Mouse (Mus musculus) embryonic facial prominence, embryonic 15.5 days (tissue): Measurements from ENCODE around the gene Adamts20. TPM values are rescaled to one million over a fixed set of nuclear protein-coding genes. Genes with fewer than 3 reads are reported as not detected.
A peak's percentile ranks its signal among the peaks of the same experiment; 100 is the strongest.

Experiments used
- ATAC-seq: fragments of 200-750 bp; cut with Nextera tagmentation; 2 replicates; pipeline ENCODE4 v1.8.0; 2017; ENCODE audit warnings: low read depth, moderate TSS enrichment; ENCODE audit not compliant: insufficient number of reproducible peaks, low FRiP score, low TSS enrichment
- H3K27ac ChIP-seq: fragments of 300-500 bp; sonication (generic); replicated peaks from 2 replicates; pipeline ENCODE4 v1.5.1; 2015; ENCODE audit warnings: mild to moderate bottlenecking, inconsistent platforms
- H3K27me3 ChIP-seq: fragments of 300-500 bp; sonication (generic); 2 replicates; pipeline ENCODE4 v1.6.1; 2015; ENCODE audit warnings: inconsistent platforms
- H3K36me3 ChIP-seq: fragments of 300-500 bp; sonication (generic); 2 replicates; pipeline ENCODE4 v1.6.1; 2015; ENCODE audit warnings: mild to moderate bottlenecking, inconsistent platforms
- H3K4me1 ChIP-seq: fragments of 300-500 bp; sonication (generic); 2 replicates; pipeline ENCODE4 v1.6.1; 2015; ENCODE audit warnings: inconsistent platforms
- H3K4me2 ChIP-seq: fragments of 300-500 bp; sonication (generic); replicated peaks from 2 replicates; pipeline ENCODE4 v1.6.1; 2015; ENCODE audit warnings: mild to moderate bottlenecking, inconsistent platforms
- H3K4me3 ChIP-seq: fragments of 300-500 bp; sonication (generic); replicated peaks from 2 replicates; pipeline ENCODE4 v1.5.1; 2015; ENCODE audit warnings: mild to moderate bottlenecking, inconsistent platforms
- H3K9ac ChIP-seq: fragments of 300-500 bp; sonication (generic); 2 replicates; pipeline ENCODE4 v1.6.1; 2015; ENCODE audit warnings: inconsistent platforms
- H3K9me3 ChIP-seq: fragments of 300-500 bp; sonication (generic); replicated peaks from 2 replicates; pipeline ENCODE4 v1.6.1; 2016; ENCODE audit warnings: inconsistent platforms
- WGBS: fragments of 180-500 bp; shearing (Covaris S2); methylation state at CpG from one replicate; pipeline ENCODE4 v1.1.7; 2015; 5-methylcytosine and 5-hydroxymethylcytosine counted together
- polyA plus RNA-seq: library from polyadenylated mRNA; unstranded; fragments of >200 nt; fragmentation: Nextera tagmentation; extraction: Ambion mirVana; gene quantifications from 2 replicates; pipeline ENCODE4 v1.2.1, GENCODE M21; 2015

Gene Adamts20
- polyA plus RNA-seq, 1 experiment from 2014 or later, result 8.7 TPM

DNA sequence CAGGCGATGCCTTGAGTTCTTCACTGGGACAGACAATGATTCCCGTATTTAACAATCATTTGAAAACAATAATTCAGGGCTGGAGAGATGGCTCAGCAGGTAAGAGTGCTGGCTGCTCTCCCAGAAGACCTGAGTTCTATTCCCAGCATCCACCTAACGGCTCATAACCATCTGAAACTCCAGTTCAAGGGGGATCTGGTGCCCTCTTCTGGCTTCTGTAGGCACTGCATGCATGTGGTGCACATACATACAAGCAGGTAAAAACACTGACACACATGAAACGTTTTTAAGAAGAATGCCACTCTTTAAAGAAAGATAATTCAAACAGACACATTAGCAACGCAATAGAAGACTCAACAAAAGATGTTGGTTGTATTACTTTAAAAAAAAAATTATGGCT is 120.9 kb downstream of the Adamts20 start:
- Histone ChIP-seq H3K9ac (no peak overlapping the region), H3K4me2 (no peak overlapping the region), H3K27ac (no peak overlapping the region), H3K4me1 (no peaks in the 10 kb centered on the region), H3K36me3 (peaks cover 20% of the 10 kb centered on the region; the same call in 1 of the 2 replicates), H3K4me3 (no peak overlapping the region), H3K27me3 (no peaks in the 10 kb centered on the region), H3K9me3 (no peaks in the 10 kb centered on the region)
- 93% methylated on average over 5 of the region's 5 CpGs for WGBS
- no peak for ATAC-seq

DNA sequence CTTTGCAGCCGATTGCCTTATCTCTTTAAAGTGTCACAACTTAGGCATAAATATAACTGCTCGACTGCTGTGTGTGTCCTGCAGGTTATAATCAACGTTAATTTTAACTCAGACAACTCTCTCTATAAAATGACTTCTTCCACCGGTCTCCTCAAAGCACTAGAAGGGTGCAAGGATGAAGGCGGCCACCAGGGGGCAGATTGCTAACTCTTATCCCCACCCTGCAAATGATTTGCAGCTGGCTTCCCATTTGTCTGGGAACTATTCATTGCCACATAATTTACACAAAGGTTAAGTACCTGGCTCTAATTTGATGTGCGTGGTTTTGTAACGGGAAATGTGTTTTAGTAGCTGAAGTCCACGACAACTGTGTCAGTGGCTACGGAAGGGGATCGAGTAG is 122.9 kb downstream of the Adamts20 start:
- peaks cover 20% of the 10 kb centered on the region; the same call in 1 of the 2 replicates for H3K36me3 ChIP-seq
- WGBS, result 42% methylated on average over 10 of the region's 10 CpGs
- H3K27ac ChIP-seq, result no peak overlapping the region
- no peak overlapping the region for H3K4me2 ChIP-seq
- ATAC-seq, result no peak
- H3K4me1 ChIP-seq, result no peaks in the 10 kb centered on the region
- H3K9ac ChIP-seq, result no peak overlapping the region
- no peaks in the 10 kb centered on the region for H3K27me3 ChIP-seq
- H3K9me3 ChIP-seq, result no peaks in the 10 kb centered on the region
- H3K4me3 ChIP-seq, result no peak overlapping the region

DNA sequence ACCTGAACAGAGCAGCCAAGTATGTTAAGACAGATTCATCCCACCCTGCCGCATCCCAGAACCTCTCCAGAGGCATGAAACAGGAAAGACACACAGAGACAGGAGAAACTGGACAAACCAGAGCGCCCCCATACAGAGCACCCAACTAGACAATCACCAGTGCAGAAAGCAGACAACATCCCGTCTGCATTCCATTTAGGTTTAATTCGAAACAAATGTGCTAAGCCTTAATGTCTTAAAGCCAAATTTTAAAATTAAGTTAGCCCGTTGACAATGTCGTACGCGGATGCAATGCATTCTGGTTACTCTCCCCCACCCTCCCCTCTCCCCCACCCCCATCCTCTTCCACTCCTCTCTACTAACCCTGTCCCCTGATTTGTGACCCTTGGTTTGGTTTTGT is 126.2 kb downstream of the Adamts20 start:
- H3K27me3 ChIP-seq, result no peaks in the 10 kb centered on the region
- no peak overlapping the region for H3K9ac ChIP-seq
- no peaks in the 10 kb centered on the region for H3K4me1 ChIP-seq
- H3K4me3 ChIP-seq, result no peak overlapping the region
- 42% methylated on average over 8 of the region's 8 CpGs for WGBS
- H3K4me2 ChIP-seq, result peak overlapping the region; percentile 24; the same call in 1 of the 2 replicates
- peak; percentile 24; the same call in 1 of the 2 replicates for ATAC-seq
- H3K9me3 ChIP-seq, result no peaks in the 10 kb centered on the region
- H3K27ac ChIP-seq, result no peak overlapping the region
- H3K36me3 ChIP-seq, result 0 out of 2 replicates have a peak, but pooled peaks cover 3% of the 10 kb centered on the region

DNA sequence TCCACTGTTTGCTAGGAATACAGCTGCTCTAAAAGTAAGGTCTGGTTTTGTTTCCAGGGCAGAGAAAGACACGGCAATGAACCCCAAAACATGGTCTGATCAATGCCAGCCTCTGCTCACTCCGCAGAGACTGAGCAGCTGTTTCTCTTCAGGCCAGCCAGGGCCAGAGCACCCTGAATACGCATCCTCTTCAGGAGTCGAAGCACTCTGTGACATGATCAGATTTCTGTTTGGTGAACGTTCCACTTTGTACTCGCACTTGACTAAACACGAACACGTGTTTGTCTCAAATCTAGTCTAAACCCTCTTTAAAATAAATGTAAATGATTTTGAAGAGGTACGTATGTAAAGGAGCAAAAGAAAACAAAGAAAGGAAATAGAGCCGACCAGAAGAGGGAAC is 130.6 kb downstream of the Adamts20 start:
- ATAC-seq, result no peak
- no peak overlapping the region for H3K27ac ChIP-seq
- no peak overlapping the region for H3K9ac ChIP-seq
- WGBS, result 29% methylated on average over 10 of the region's 10 CpGs
- H3K4me3 ChIP-seq, result no peak overlapping the region
- no peak overlapping the region for H3K4me2 ChIP-seq
- H3K4me1 ChIP-seq, result no peaks in the 10 kb centered on the region
- H3K36me3 ChIP-seq, result no peaks in the 10 kb centered on the region
- H3K27me3 ChIP-seq, result no peaks in the 10 kb centered on the region
- H3K9me3 ChIP-seq, result no peaks in the 10 kb centered on the region

DNA sequence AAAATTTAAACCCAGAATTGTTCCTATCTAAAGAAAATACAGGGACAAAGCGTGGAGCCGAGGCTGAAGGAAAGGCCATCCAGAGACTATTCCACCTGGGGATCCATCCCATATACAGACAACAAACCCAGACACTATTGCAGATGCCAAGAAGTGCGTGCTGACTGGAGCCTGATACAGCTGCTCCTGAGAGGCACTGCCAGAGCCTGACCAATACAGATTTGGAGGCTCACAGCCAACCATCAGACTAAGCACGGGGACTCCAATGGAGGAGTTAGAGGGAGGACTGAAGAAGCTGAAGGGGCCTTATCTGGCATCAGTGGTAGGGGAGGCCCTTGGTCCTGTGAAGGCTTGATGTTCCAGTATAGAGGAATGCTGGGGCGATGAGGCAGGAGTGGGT is 138.6 kb downstream of the Adamts20 start:
- Histone ChIP-seq H3K4me3 (no peak overlapping the region), H3K4me2 (no peak overlapping the region), H3K27me3 (no peaks in the 10 kb centered on the region), H3K27ac (no peak overlapping the region), H3K9me3 (no peaks in the 10 kb centered on the region), H3K36me3 (peaks cover 5% of the 10 kb centered on the region; the same call in 1 of the 2 replicates), H3K9ac (no peak overlapping the region), H3K4me1 (0 out of 2 replicates have a peak, but pooled peaks cover 8% of the 10 kb centered on the region)
- 81% methylated on average over 5 of the region's 5 CpGs for WGBS
- no peak for ATAC-seq

DNA sequence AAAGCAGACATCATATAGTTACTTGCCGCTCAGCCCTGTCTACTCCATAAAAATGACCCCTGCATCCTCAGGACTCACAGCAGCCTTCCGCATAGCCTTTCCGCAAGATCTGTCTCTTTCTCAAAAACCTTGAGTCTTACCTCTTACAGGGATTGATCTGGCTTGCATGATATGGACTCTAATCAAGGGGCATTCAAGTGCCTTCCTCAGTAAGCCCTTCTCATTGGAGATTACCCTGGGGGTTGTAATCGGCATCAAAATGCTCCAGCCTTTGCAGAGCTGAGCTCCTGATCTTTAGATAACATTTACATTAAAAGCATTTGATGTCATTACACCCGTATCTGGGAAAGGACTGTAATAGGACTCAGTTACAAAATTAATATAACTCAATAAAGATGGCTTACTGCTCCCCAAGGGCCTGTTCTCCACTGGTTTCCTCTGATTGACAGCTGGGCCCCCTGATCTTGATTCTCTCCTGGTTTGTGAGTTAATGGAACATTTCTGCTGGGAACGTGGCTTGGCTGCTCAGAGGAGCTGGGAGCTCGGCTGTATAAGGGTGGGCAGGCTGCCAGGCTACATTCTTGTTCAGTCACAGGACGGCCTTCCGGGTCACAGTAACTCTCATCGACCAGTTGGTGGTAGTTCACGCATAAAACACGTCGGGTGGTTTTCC is 139.6 kb downstream of the Adamts20 start:
- H3K9ac ChIP-seq, result no peak overlapping the region
- no peaks in the 10 kb centered on the region for H3K27me3 ChIP-seq
- no peak for ATAC-seq
- peaks cover 5% of the 10 kb centered on the region; the same call in 1 of the 2 replicates for H3K36me3 ChIP-seq
- no peaks in the 10 kb centered on the region for H3K9me3 ChIP-seq
- 0 out of 2 replicates have a peak, but pooled peaks cover 8% of the 10 kb centered on the region for H3K4me1 ChIP-seq
- H3K4me3 ChIP-seq, result no peak overlapping the region
- no peak overlapping the region for H3K4me2 ChIP-seq
- no peak overlapping the region; the same call in 1 of the 2 replicates for H3K27ac ChIP-seq
- 36% methylated on average over 13 of the region's 13 CpGs for WGBS

DNA sequence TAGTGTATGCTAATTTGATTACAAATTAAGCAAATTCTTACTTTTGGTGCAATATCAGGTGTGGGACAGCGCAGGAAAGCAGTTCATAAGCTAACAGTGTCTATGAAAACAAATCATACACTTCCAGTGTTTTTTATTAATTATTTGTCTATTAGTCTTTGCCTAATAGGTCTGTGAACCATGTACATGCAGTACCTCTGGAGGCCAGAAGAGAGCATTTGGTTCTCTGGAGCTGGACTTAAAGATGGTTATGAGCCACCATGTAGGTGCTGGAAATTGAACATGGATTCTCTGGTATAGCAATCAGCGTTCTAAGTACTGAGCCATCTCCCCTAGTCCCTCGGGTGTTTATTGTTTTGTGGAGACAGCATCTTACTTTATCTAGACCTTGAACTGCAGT is 149.0 kb downstream of the Adamts20 start:
- Histone ChIP-seq H3K36me3 (no peaks in the 10 kb centered on the region), H3K4me2 (no peak overlapping the region), H3K9ac (no peak overlapping the region), H3K9me3 (no peaks in the 10 kb centered on the region), H3K27me3 (no peaks in the 10 kb centered on the region), H3K27ac (no peak overlapping the region), H3K4me3 (no peak overlapping the region), H3K4me1 (no peaks in the 10 kb centered on the region)
- no peak for ATAC-seq
- 88% methylated on average over 3 of the region's 3 CpGs for WGBS

DNA sequence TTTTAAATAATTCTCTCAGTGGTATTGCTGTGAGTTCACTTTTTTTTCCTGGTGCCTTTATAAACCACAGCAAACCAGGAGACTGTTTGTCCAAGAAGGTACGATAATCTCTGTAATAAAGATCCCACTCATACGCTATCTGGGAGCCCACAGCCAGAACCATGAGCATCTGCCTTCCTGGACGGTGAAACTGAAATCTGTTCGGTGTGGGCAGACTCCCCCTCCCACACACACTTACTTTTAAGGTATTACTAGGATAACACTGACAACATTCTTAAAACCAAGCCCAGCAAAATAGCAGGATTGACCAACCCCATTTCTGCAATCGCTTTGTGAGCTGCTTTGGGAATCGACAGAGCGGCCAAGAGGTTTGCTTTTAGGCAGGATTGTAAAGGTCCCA is 155.5 kb downstream of the Adamts20 start:
- WGBS, result 85% methylated on average over 7 of the region's 7 CpGs
- H3K4me1 ChIP-seq, result no peaks in the 10 kb centered on the region
- H3K36me3 ChIP-seq, result no peaks in the 10 kb centered on the region
- H3K4me3 ChIP-seq, result no peak overlapping the region
- no peaks in the 10 kb centered on the region for H3K27me3 ChIP-seq
- no peaks in the 10 kb centered on the region for H3K9me3 ChIP-seq
- H3K27ac ChIP-seq, result no peak overlapping the region
- H3K9ac ChIP-seq, result no peak overlapping the region
- H3K4me2 ChIP-seq, result no peak overlapping the region
- no peak for ATAC-seq

DNA sequence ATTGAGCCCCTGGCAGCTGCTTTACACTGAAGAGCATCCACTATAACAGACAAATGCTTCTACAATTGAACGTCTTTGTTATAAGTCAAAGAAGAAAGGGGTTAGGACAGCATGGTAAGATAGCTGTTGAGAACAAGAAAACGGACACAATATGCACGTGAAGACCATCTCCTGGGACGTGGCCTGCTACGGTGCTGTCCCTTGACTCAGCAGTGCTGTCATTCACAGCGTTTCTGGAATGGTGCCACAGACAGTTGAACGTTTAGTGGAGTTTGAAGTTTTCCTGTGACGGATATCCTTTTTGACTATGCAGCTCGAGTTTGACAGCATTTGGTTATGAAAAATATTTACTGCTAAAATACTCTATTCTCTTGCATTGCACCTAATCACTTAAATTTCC is 157.3 kb downstream of the Adamts20 start:
- Histone ChIP-seq H3K4me2 (no peak overlapping the region), H3K27me3 (no peaks in the 10 kb centered on the region), H3K4me1 (no peaks in the 10 kb centered on the region), H3K27ac (no peak overlapping the region), H3K9me3 (no peaks in the 10 kb centered on the region), H3K9ac (no peak overlapping the region), H3K36me3 (no peaks in the 10 kb centered on the region), H3K4me3 (no peak overlapping the region)
- 60% methylated on average over 9 of the region's 9 CpGs for WGBS
- no peak for ATAC-seq

DNA sequence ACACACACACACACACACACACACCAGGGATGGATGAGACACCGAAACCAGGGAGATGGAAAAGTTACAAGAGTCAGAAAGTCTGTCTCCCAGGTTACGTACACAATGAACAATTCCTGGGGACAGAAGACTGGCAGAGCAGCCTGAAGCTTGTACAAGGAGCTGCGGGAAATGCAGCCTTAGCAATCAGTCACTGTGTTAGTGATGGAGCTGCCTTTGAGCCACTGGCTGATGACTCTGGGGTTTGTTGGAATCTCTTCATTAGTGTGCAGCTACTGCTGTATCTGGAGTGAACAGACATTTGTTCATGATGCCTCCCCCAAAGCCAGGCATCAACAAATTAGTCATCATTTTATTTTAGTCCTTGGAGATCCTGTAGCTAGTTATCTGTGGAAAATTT is 162.1 kb downstream of the Adamts20 start:
- Histone ChIP-seq H3K36me3 (no peaks in the 10 kb centered on the region), H3K4me2 (no peak overlapping the region), H3K4me3 (no peak overlapping the region), H3K9me3 (no peaks in the 10 kb centered on the region), H3K4me1 (no peaks in the 10 kb centered on the region), H3K27ac (no peak overlapping the region), H3K9ac (no peak overlapping the region), H3K27me3 (no peaks in the 10 kb centered on the region)
- WGBS, result 53% methylated on average over 3 of the region's 3 CpGs
- no peak for ATAC-seq

DNA sequence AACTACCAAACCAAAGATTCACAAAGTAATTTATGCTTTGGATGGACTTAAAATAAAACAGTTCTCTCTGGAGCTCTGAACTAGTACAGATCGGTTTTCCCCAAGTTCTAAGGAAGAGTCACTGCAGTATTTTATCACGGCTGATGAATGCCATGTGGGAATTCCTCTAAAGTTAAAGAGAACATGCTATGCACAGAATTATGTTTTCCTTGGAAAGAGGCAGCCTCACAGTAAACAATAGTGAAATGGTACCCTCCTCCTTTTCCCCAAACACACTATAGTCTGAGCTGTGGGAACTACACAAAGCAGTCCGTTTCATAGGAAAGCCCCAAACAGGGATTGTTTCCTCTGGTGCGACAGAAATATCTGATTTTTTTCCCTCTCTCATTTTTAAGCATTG is 171.1 kb downstream of the Adamts20 start:
- peak overlapping the region; percentile 34 for H3K27ac ChIP-seq
- H3K9me3 ChIP-seq, result no peaks in the 10 kb centered on the region
- no peak for ATAC-seq
- no peak overlapping the region for H3K4me2 ChIP-seq
- no peaks in the 10 kb centered on the region for H3K27me3 ChIP-seq
- no peak overlapping the region for H3K4me3 ChIP-seq
- no peak overlapping the region for H3K9ac ChIP-seq
- no peaks in the 10 kb centered on the region for H3K36me3 ChIP-seq
- WGBS, result 29% methylated on average over 4 of the region's 4 CpGs
- H3K4me1 ChIP-seq, result 0 out of 2 replicates have a peak, but pooled peaks cover 3% of the 10 kb centered on the region

DNA sequence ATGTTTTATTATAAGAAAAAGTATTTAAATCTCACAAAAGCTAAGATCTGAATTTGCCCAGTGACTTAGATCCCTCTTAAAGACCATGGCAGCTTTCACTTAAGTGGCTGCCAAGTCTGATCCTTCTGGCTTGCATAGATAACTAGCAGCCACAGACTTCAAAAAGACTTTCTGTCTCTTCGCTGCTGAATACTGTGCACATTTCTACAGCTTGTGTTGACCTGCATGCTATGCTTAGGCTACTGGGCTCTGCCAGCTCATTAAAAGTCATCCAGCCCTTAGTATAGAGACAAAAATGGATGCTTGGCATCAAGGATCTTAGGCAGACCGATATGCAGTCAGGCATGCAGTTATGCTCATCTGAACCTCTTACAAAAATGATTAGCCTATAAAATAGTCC is 177.2 kb downstream of the Adamts20 start:
- Histone ChIP-seq H3K36me3 (no peaks in the 10 kb centered on the region), H3K4me3 (no peak overlapping the region), H3K9ac (no peak overlapping the region), H3K27me3 (no peaks in the 10 kb centered on the region), H3K4me2 (no peak overlapping the region), H3K9me3 (no peaks in the 10 kb centered on the region), H3K27ac (no peak overlapping the region), H3K4me1 (no peaks in the 10 kb centered on the region)
- 67% methylated on average over 2 of the region's 2 CpGs for WGBS
- ATAC-seq, result no peak
